Mouse (Mus musculus): ENCODE data around the gene Fzr1. TPM values are rescaled to one million over a fixed set of nuclear protein-coding genes. Genes with fewer than 3 reads are reported as not detected.

The Fzr1 gene
- polyA plus RNA-seq, 1 experiment, result 61.6 TPM

- peaks cover 35% of the 10 kb centered on the region for H3K79me2 ChIP-seq (ENCODE audit: control insufficient read depth, insufficient read depth)
- TF ChIP-seq MYOD1 (IDR thresholded peaks at IDR 0.05; ENCODE audit: control insufficient read depth, insufficient read length, low read depth), result no peak
- no peak for TF ChIP-seq CTCF (IDR thresholded peaks at IDR 0.05; ENCODE audit: control insufficient read depth, insufficient read depth, insufficient read length)
- no peak for TF ChIP-seq MYOG (IDR thresholded peaks at IDR 0.05; ENCODE audit: control insufficient read depth, extremely low read depth, insufficient read length)
- TF ChIP-seq MAX (IDR thresholded peaks at IDR 0.05), result no peak
- no peak for TF ChIP-seq USF1 (IDR thresholded peaks at IDR 0.05; ENCODE audit: low read depth)
- TF ChIP-seq CEBPB (IDR thresholded peaks at IDR 0.05; ENCODE audit: low read depth), result no peak
- TF ChIP-seq FOSL1 (IDR thresholded peaks at IDR 0.05; ENCODE audit: insufficient read depth, low read length, poor library complexity, severe bottlenecking), result no peak
- H3K36me3 ChIP-seq (ENCODE audit: control insufficient read depth, insufficient read depth), result peaks cover 94% of the 10 kb centered on the region
- H3K4me3 ChIP-seq (ENCODE audit: insufficient read depth, poor library complexity, severe bottlenecking), result no peak overlapping the region
- no peaks in the 10 kb centered on the region for H3K27me3 ChIP-seq (ENCODE audit: control insufficient read depth, insufficient read depth, insufficient read length)
- H3K79me3 ChIP-seq (ENCODE audit: low read depth), result peaks cover 15% of the 10 kb centered on the region
- no peak overlapping the region for H3ac ChIP-seq (ENCODE audit: control insufficient read depth, insufficient read length, low read depth)
These were observed 23.4 kb upstream of the Fzr1 start for GRCm38 (mm10) chr10:81401521-81402226.

- Histone ChIP-seq H3K79me3 (ENCODE audit: low read depth) (peaks cover 15% of the 10 kb centered on the region), H3K79me2 (ENCODE audit: control insufficient read depth, insufficient read depth) (peaks cover 30% of the 10 kb centered on the region), H3K4me3 (ENCODE audit: insufficient read depth, poor library complexity, severe bottlenecking) (no peak overlapping the region), H3K27me3 (ENCODE audit: control insufficient read depth, insufficient read depth, insufficient read length) (no peaks in the 10 kb centered on the region), H3K36me3 (ENCODE audit: control insufficient read depth, insufficient read depth) (peaks cover 92% of the 10 kb centered on the region), H3ac (ENCODE audit: control insufficient read depth, insufficient read length, low read depth) (no peak overlapping the region)
- TF ChIP-seq MAX (IDR thresholded peaks at IDR 0.05) (no peak), CEBPB (IDR thresholded peaks at IDR 0.05; ENCODE audit: low read depth) (no peak), MYOD1 (IDR thresholded peaks at IDR 0.05; ENCODE audit: control insufficient read depth, insufficient read length, low read depth) (no peak), FOSL1 (IDR thresholded peaks at IDR 0.05; ENCODE audit: insufficient read depth, low read length, poor library complexity, severe bottlenecking) (no peak), CTCF (IDR thresholded peaks at IDR 0.05; ENCODE audit: control insufficient read depth, insufficient read depth, insufficient read length) (no peak), USF1 (IDR thresholded peaks at IDR 0.05; ENCODE audit: low read depth) (no peak), MYOG (IDR thresholded peaks at IDR 0.05; ENCODE audit: control insufficient read depth, extremely low read depth, insufficient read length) (no peak)
These were observed 22.8 kb upstream of the Fzr1 start for GRCm38 (mm10) chr10:81401205-81401520.

- Histone ChIP-seq H3K36me3 (ENCODE audit: control insufficient read depth, insufficient read depth) (peaks cover 91% of the 10 kb centered on the region), H3K4me3 (ENCODE audit: insufficient read depth, poor library complexity, severe bottlenecking) (no peak overlapping the region), H3K79me2 (ENCODE audit: control insufficient read depth, insufficient read depth) (peaks cover 26% of the 10 kb centered on the region), H3K27me3 (ENCODE audit: control insufficient read depth, insufficient read depth, insufficient read length) (no peaks in the 10 kb centered on the region), H3ac (ENCODE audit: control insufficient read depth, insufficient read length, low read depth) (no peak overlapping the region), H3K79me3 (ENCODE audit: low read depth) (peaks cover 13% of the 10 kb centered on the region)
- no peak for TF ChIP-seq CEBPB (IDR thresholded peaks at IDR 0.05; ENCODE audit: low read depth)
- TF ChIP-seq CTCF (IDR thresholded peaks at IDR 0.05; ENCODE audit: control insufficient read depth, insufficient read depth, insufficient read length), result no peak
- no peak for TF ChIP-seq MYOG (IDR thresholded peaks at IDR 0.05; ENCODE audit: control insufficient read depth, extremely low read depth, insufficient read length)
- TF ChIP-seq MAX (IDR thresholded peaks at IDR 0.05), result no peak
- TF ChIP-seq FOSL1 (IDR thresholded peaks at IDR 0.05; ENCODE audit: insufficient read depth, low read length, poor library complexity, severe bottlenecking), result no peak
- no peak for TF ChIP-seq USF1 (IDR thresholded peaks at IDR 0.05; ENCODE audit: low read depth)
- no peak for TF ChIP-seq MYOD1 (IDR thresholded peaks at IDR 0.05; ENCODE audit: control insufficient read depth, insufficient read length, low read depth)
These were observed 22.3 kb upstream of the Fzr1 start for GRCm38 (mm10) chr10:81400371-81401204.

GRCm38 (mm10) chr10:81399798-81400308 lies 21.5 kb upstream of the Fzr1 start:
- Histone ChIP-seq H3K4me3 (ENCODE audit: insufficient read depth, poor library complexity, severe bottlenecking) (no peak overlapping the region), H3K27me3 (ENCODE audit: control insufficient read depth, insufficient read depth, insufficient read length) (no peaks in the 10 kb centered on the region), H3K79me2 (ENCODE audit: control insufficient read depth, insufficient read depth) (peaks cover 24% of the 10 kb centered on the region), H3ac (ENCODE audit: control insufficient read depth, insufficient read length, low read depth) (no peak overlapping the region), H3K79me3 (ENCODE audit: low read depth) (peaks cover 11% of the 10 kb centered on the region), H3K36me3 (ENCODE audit: control insufficient read depth, insufficient read depth) (peaks cover 85% of the 10 kb centered on the region)
- TF ChIP-seq MYOD1 (IDR thresholded peaks at IDR 0.05; ENCODE audit: control insufficient read depth, insufficient read length, low read depth) (no peak), CEBPB (IDR thresholded peaks at IDR 0.05; ENCODE audit: low read depth) (no peak), MYOG (IDR thresholded peaks at IDR 0.05; ENCODE audit: control insufficient read depth, extremely low read depth, insufficient read length) (no peak), FOSL1 (IDR thresholded peaks at IDR 0.05; ENCODE audit: insufficient read depth, low read length, poor library complexity, severe bottlenecking) (no peak), MAX (IDR thresholded peaks at IDR 0.05) (no peak), USF1 (IDR thresholded peaks at IDR 0.05; ENCODE audit: low read depth) (no peak), CTCF (IDR thresholded peaks at IDR 0.05; ENCODE audit: control insufficient read depth, insufficient read depth, insufficient read length) (no peak)

- H3K79me2 ChIP-seq (ENCODE audit: control insufficient read depth, insufficient read depth), result peaks cover 18% of the 10 kb centered on the region
- H3ac ChIP-seq (ENCODE audit: control insufficient read depth, insufficient read length, low read depth), result no peak overlapping the region
- H3K79me3 ChIP-seq (ENCODE audit: low read depth), result peaks cover 11% of the 10 kb centered on the region
- H3K4me3 ChIP-seq (ENCODE audit: insufficient read depth, poor library complexity, severe bottlenecking), result no peak overlapping the region
- no peaks in the 10 kb centered on the region for H3K27me3 ChIP-seq (ENCODE audit: control insufficient read depth, insufficient read depth, insufficient read length)
- peaks cover 80% of the 10 kb centered on the region for H3K36me3 ChIP-seq (ENCODE audit: control insufficient read depth, insufficient read depth)
- TF ChIP-seq MYOD1 (IDR thresholded peaks at IDR 0.05; ENCODE audit: control insufficient read depth, insufficient read length, low read depth), result no peak
- TF ChIP-seq FOSL1 (IDR thresholded peaks at IDR 0.05; ENCODE audit: insufficient read depth, low read length, poor library complexity, severe bottlenecking), result no peak
- TF ChIP-seq MYOG (IDR thresholded peaks at IDR 0.05; ENCODE audit: control insufficient read depth, extremely low read depth, insufficient read length), result no peak
- TF ChIP-seq USF1 (IDR thresholded peaks at IDR 0.05; ENCODE audit: low read depth), result no peak
- TF ChIP-seq CTCF (IDR thresholded peaks at IDR 0.05; ENCODE audit: control insufficient read depth, insufficient read depth, insufficient read length), result no peak
- TF ChIP-seq CEBPB (IDR thresholded peaks at IDR 0.05; ENCODE audit: low read depth), result no peak
- TF ChIP-seq MAX (IDR thresholded peaks at IDR 0.05), result no peak
These were observed 21.0 kb upstream of the Fzr1 start for GRCm38 (mm10) chr10:81399296-81399695.

Data from C2C12 (cell line).